Mouse (Mus musculus): ENCODE results near the gene Gm11567.
"Not testable (repeated sequence)": the region's sequence is repeated elsewhere in the genome, so short reads cannot be mapped to it uniquely, and the experiment has no call there.

Gm11567 gene

GRCm38 (mm10) chr11:99878887-99879286, at the start of gene Gm11567:
Gm11567 (plus strand) TSS chr11:99879187.
- in situ Hi-C loops (cut with MboI, MseI), result not testable (repeated sequence)

GRCm38 (mm10) chr11:99837966-99838365, 41.0 kb upstream of the Gm11567 start, which contains the start of gene 2300003K06Rik:
2300003K06Rik (minus strand) TSS chr11:99838066.
- in situ Hi-C loops (cut with MboI, MseI), result no loop called here

GRCm38 (mm10) chr11:99842185-99842584, 36.8 kb upstream of the Gm11567 start:
- in situ Hi-C loops (cut with MboI, MseI), result no loop called here

GRCm38 (mm10) chr11:99846746-99847145, 32.2 kb upstream of the Gm11567 start:
- in situ Hi-C loops (cut with MboI, MseI), result no loop called here

- in situ Hi-C loops (cut with MboI, MseI), result no loop called here
These were observed 27.5 kb upstream of the Gm11567 start, which contains the start of gene Krtap4-16 for GRCm38 (mm10) chr11:99851508-99851907. Krtap4-16 (minus strand) TSS chr11:99851608.

GRCm38 (mm10) chr11:99854121-99854520, 24.9 kb upstream of the Gm11567 start:
- in situ Hi-C loops (cut with MboI, MseI), result no loop called here

GRCm38 (mm10) chr11:99857617-99858016, 21.4 kb upstream of the Gm11567 start, which contains the start of gene Gm11568:
Gm11568 (plus strand) TSS chr11:99857917.
- in situ Hi-C loops (cut with MboI, MseI), result no loop called here

- in situ Hi-C loops (cut with MboI, MseI), result no loop called here
These were observed 20.2 kb upstream of the Gm11567 start for GRCm38 (mm10) chr11:99858761-99859160.

GRCm38 (mm10) chr11:99864176-99864575, 14.8 kb upstream of the Gm11567 start, which contains the start of gene Gm11559:
Gm11559 (plus strand) TSS chr11:99864476.
- in situ Hi-C loops (cut with MboI, MseI), result not testable (repeated sequence)

- in situ Hi-C loops (cut with MboI, MseI), result not testable (repeated sequence)
These were observed 5.9 kb upstream of the Gm11567 start, which contains the start of gene Krtap9-1 for GRCm38 (mm10) chr11:99873089-99873488. Krtap9-1 (plus strand) TSS chr11:99873389.

GRCm38 (mm10) chr11:99907620-99908019, 28.6 kb downstream of the Gm11567 start, which contains the start of gene Krtap31-1:
Krtap31-1 (plus strand) TSS chr11:99907920.
- in situ Hi-C loops (cut with MboI, MseI), result no loop called here

GRCm38 (mm10) chr11:99914451-99914850, 35.5 kb downstream of the Gm11567 start, which contains the start of gene Gm11565:
Gm11565 (plus strand) TSS chr11:99914751.
- in situ Hi-C loops (cut with MboI, MseI), result no loop called here

Measured in T-helper 2 cell (primary cell).